Mouse (Mus musculus) heart, postnatal 36 days (tissue): ENCODE results near the gene Macf1. TPM values are rescaled to one million over a fixed set of nuclear protein-coding genes. Genes with fewer than 3 reads are reported as not detected.
"Not testable (repeated sequence)": the region's sequence is repeated elsewhere in the genome, so short reads cannot be mapped to it uniquely, and the experiment has no call there.

Experiments
- DNase-seq, 2 experiments: peaks; one replicate each; pipeline ENCODE4 v3.0.0; 2021 to 2022
- intact Hi-C: fragments of 180-260 bp; cut with DNase I; formaldehyde crosslinking; loops from one replicate; pipeline ENCODE4 v1.15.1; 2025
- total RNA-seq, 2 experiments: library from RNA; stranded (reverse); gene quantifications; 2 replicates each; pipeline ENCODE4 v1.2.3; 2021

Gene Macf1
- total RNA-seq, 2 experiments from 2014 or later: 228 to 240 TPM

- intact Hi-C loops: no loop called here
These were observed 40.6 kb downstream of the Macf1 start for GRCm38 (mm10) chr4:123643561-123643960.

GRCm38 (mm10) chr4:123642877-123643276, 41.3 kb downstream of the Macf1 start:
- intact Hi-C loops: no loop called here

More at GRCm38 (mm10) chr4:123643561-123643960, 40.6 kb downstream of the Macf1 start:
- no peak for DNase-seq

GRCm38 (mm10) chr4:123637136-123637535, 47.0 kb downstream of the Macf1 start:
- intact Hi-C loops: no loop called here

More at GRCm38 (mm10) chr4:123642877-123643276, 41.3 kb downstream of the Macf1 start:
- no peak for DNase-seq

GRCm38 (mm10) chr4:123635428-123635827, 48.7 kb downstream of the Macf1 start:
- DNase-seq: no peak
- intact Hi-C loops: no loop called here

More at GRCm38 (mm10) chr4:123637136-123637535, 47.0 kb downstream of the Macf1 start:
- no peak for DNase-seq

GRCm38 (mm10) chr4:123634436-123634835, 49.7 kb downstream of the Macf1 start:
- intact Hi-C loops: no loop called here
- DNase-seq: no peak

- intact Hi-C loops: loop anchor here (1.0 to 2.0 kb wide), 2 partner anchors 30 to 45 kb away; no protein-coding TSS in a partner anchor
- no peak for DNase-seq
These were observed 50.3 kb downstream of the Macf1 start for GRCm38 (mm10) chr4:123633874-123634273.

- intact Hi-C loops: loop anchor here (1.0 to 2.0 kb wide), 2 partner anchors 31 to 45 kb away; no protein-coding TSS in a partner anchor
- DNase-seq: peak; percentile 69 to 74
These were observed 50.8 kb downstream of the Macf1 start for GRCm38 (mm10) chr4:123633370-123633769.

GRCm38 (mm10) chr4:123632116-123632515, 52.0 kb downstream of the Macf1 start:
- intact Hi-C loops: loop anchor here (1.0 to 2.0 kb wide), 2 partner anchors 43 to 97 kb away; no protein-coding TSS in a partner anchor
- not testable (repeated sequence) for DNase-seq

- intact Hi-C loops: loop anchor here (1.0 to 2.0 kb wide), 2 partner anchors 43 to 96 kb away; no protein-coding TSS in a partner anchor
These were observed 52.5 kb downstream of the Macf1 start for GRCm38 (mm10) chr4:123631654-123632053.

GRCm38 (mm10) chr4:123627683-123628082, 56.5 kb downstream of the Macf1 start:
- no peak for DNase-seq
- intact Hi-C loops: no loop called here

More at GRCm38 (mm10) chr4:123631654-123632053, 52.5 kb downstream of the Macf1 start:
- DNase-seq: no peak

GRCm38 (mm10) chr4:123625332-123626072, 58.7 kb downstream of the Macf1 start:
- no peak for DNase-seq
- intact Hi-C loops: no loop called here

- intact Hi-C loops: no loop called here
- peak in 1 of 2 experiments; percentile 21 for DNase-seq
These were observed 59.7 kb downstream of the Macf1 start for GRCm38 (mm10) chr4:123624438-123624837.

- intact Hi-C loops: no loop called here
- no peak for DNase-seq
These were observed 60.4 kb downstream of the Macf1 start for GRCm38 (mm10) chr4:123623742-123624151.

- DNase-seq: no peak
- intact Hi-C loops: no loop called here
These were observed 62.4 kb downstream of the Macf1 start for GRCm38 (mm10) chr4:123621732-123622131.

GRCm38 (mm10) chr4:123617727-123618389, 66.3 kb downstream of the Macf1 start:
- intact Hi-C loops: no loop called here
- DNase-seq: no peak

GRCm38 (mm10) chr4:123616971-123617370, 67.2 kb downstream of the Macf1 start:
- no peak for DNase-seq
- intact Hi-C loops: no loop called here

- no peak for DNase-seq
- intact Hi-C loops: no loop called here
These were observed 67.7 kb downstream of the Macf1 start for GRCm38 (mm10) chr4:123616501-123616900.

- DNase-seq: no peak
- intact Hi-C loops: no loop called here
These were observed 70.7 kb downstream of the Macf1 start for GRCm38 (mm10) chr4:123613309-123613947.

- intact Hi-C loops: no loop called here
- DNase-seq: no peak
These were observed 72.2 kb downstream of the Macf1 start for GRCm38 (mm10) chr4:123611940-123612339.

GRCm38 (mm10) chr4:123611241-123611640, 72.9 kb downstream of the Macf1 start:
- intact Hi-C loops: no loop called here
- no peak for DNase-seq

GRCm38 (mm10) chr4:123607174-123607573, 77.0 kb downstream of the Macf1 start:
- DNase-seq: no peak
- intact Hi-C loops: loop anchor here (1.0 to 10.0 kb wide), 2 partner anchors 60 to 288 kb away; no protein-coding TSS in a partner anchor
